Mouse (Mus musculus) CD4-positive, CD25-positive, alpha-beta regulatory T cell, adult 2 months (primary cell): ENCODE data around the gene Olfr286.

ENCODE experiments used
- DNase-seq: peaks from one replicate; pipeline ENCODE4 v3.0.0-alpha.2; 2012; ENCODE audit warnings: low read depth, low spot score

Gene Olfr286

DNA sequence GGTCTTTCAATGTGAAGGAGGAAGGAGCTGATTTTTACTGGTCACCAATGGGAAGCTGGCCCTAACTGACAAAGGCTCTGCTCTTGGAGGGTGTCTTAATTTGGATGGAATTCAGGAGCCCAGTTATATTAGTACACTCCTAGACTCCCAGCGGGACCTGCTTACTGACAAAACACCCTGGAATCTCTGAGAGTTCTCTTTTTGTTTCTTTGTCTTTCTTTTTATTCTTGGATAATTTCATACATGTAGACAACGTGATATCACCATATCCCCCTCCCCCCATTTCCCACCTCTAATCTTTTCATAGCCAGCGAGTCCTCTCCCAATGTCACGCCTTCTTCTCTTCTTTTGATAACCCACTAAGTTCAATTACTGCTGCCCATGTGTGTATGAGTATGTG, at the start of gene Olfr286:
Gene Olfr286, minus strand, starts transcription at position 101 of the 400 bp plus-strand sequence.
- DNase-seq = no peak

DNA sequence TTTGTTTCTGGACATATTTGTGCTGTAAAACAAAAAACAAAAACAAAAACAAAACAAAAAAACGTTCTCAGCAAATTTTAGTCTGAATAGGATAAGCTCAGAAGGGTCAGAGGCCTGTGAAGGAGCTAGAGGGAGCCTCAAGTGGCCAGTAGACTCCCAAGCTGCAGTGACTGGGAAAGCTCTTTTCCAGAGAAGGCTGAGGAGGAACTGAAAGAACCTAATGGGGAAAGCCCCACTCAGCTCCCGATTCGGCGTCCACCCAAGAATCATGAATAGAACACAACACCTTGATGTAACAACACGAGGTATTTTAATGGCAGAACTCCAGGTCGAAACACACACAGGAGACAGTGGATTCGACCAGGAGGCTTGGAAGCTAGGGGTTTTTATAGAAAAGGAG, 23.5 kb upstream of the Olfr286 start:
- DNase-seq = no peak

DNA sequence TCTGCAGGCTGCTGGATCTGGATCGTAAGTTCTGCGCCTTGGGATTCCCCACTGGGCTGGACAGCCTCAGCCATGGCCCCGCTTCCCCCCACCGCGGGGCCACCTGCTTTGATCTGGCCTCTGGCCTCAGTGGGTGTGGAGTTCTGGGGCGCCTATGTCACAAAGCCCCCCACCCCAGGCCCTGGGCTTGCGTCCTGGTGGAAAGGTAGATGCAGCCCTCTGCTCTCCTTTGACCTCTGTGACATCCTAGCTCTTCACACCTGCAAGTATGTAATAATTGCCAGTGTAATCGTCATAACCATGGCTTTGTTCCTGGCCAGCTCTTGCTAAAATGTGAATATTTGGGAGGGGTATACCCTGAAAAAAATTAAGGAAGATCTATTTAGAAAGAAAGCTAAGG, 22.9 kb upstream of the Olfr286 start, which contains the start of gene H1fnt:
Gene H1fnt, minus strand, starts transcription at position 101 of the 400 bp plus-strand sequence.
- no peak for DNase-seq

DNA sequence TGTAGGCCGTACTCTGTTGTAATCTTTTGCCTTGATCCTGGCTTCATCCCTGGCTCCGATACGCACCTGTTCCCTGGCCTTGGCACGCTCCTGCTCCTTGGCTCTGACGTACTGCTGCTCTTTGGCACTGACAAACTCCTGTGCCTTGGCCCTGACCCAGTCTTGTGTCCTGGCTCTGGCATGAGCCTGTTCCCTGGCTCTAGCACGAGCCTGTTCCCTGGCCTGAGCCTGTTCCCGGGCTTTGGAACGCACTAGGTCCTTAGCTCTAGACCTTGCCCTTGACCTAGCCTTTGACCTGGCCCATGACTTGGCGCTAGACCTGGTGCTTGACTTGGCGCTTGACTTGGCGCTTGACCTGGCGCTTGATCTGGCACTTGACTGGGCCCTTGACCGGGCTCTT, 22.0 kb upstream of the Olfr286 start:
- no peak for DNase-seq

DNA sequence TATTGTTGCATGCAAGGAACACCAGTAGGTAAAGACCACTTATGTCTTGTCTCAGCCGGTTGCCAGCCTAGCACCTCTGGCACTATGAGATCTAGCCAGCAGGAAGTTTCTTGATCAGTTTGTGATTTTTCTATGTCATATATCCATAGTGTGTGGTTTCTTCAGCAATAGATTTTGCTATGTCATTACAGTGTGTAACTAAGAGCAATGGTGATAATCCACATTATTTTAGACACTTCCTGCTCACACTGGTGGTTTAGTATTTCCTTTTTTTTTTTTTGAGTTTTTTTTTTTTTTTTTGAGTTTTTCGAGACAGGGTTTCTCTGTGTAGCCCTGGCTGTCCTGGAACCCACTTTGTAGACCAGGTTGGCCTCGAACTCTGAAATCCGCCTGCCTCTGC, 1.2 kb upstream of the Olfr286 start:
- no peak for DNase-seq

DNA sequence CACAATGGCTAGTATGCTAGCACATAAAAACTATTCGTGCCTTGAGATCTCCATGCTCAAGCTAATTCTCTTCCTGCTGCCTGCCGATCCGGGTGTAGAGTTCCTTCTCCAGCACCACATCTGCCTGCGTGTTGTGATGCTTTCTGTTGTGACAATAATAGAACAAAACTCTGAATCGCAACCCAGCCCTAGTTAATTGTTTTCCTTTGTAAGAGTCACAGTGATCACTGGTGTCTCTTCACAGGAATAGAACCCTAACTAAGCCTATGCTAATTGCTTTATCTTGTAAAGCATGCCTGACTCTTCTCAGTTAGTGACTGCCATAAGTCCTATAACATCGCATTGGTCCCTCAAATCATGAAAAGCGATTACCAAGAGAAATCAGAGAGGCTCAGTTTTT, 8.2 kb downstream of the Olfr286 start:
- DNase-seq = no peak

DNA sequence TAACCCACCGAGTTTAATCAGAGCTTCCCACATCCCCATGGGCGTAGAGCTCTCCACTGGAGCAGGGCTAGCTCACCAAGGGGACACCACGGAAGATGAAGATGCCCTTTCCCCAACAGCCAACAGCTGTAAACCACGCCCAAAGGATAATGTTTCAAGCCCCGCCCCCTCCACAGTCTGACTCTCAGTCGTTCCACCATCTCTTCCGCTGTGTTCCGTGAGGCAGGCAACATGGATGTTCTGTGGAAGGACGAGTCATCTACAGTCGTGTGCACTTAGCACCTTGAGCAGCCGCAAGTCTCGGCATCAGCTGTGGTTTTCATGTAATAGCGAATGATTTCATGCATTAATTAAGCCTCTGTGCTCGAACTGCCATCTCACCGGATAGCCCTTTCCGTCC, 8.6 kb downstream of the Olfr286 start:
- DNase-seq = peak; percentile 3

DNA sequence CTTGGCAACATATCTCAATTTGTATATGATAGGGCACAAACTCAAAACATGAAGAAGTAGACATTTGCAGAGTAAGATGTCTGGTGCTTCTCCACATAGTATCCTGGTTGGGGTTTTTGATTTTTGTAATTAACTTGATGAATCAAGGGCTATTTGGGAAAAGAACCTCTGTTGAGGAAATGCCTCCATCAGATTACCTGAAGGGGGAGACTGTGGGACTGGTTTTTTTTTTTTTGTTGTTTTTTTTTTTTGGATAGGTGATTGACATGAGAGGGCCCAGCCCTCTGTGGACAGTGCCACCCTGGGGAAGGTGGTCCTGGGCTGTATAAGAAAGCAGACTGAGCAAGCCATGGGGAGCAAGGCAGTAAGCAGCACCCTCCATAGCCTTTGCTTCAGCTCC, 11.9 kb downstream of the Olfr286 start:
- DNase-seq = no peak

DNA sequence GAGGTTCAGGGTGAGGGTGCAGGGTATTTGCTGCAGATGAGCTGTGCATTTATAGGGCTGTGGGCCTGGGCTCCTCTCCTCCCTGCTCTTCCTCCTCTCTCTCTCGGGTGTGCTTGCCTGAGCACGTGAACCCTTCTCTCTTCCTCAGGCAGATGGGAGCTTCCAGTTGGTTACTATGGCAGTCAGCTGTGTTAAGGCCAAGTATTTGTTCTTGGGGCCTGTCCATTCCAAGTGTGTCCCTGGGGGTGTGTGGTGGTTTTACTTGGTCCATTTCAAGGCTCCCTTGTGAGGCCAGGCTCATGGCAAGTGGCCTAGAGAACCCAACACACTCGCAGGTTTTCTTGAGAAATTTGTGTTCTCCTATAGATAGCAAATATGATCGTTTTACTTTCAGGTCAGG, 13.4 kb downstream of the Olfr286 start, which contains the start of the genes Gm44579 and Olfr287:
Gene Gm44579, minus strand, starts transcription at position 101 of the 400 bp plus-strand sequence.
Gene Olfr287, minus strand, starts transcription at position 180 of the 400 bp plus-strand sequence.
- no peak for DNase-seq

DNA sequence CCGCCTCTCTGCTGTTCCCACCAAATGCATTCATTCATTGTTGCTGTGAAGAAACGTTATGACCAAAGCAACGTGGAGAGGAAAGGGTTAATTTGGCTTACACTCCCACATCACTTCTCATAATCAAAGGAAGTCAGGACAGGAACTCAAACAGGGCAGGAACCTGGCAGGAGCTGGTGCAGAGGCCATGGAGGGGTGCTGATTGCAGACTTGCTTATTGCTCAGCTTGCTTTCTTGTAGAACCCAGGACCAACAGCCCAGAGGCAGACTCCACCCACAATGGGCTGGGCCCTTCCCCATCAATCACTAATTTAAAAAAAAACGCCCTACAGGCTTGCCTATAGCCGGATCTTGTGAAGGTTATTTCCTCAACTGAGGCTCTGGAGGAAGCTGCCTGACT, 20.1 kb downstream of the Olfr286 start:
- DNase-seq = no peak

DNA sequence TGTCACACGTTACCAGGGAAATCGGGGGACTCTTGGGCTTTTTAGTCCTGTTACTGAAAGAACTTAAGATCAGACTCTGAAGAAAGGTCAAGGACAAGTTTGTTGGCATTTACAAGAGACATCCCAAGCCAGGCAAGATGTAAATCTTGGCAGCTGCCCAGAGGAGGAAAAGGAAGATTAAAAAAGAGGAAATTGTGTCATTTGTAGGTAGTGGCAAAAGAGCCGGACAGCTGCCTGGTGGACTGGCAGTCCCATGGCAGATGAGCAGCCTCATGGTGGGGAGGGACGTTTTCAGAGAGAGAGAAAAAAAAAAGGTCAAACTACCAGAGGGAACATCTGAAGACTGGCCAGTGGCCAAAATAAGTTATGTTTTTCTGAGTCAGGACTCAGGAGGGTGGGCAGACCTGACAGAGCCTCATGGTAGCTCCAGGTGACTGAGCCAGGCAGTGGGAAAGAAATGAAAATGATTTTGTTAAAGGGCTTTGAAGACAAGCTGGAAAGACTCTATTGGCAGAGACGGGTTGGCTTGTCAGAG, 20.8 kb downstream of the Olfr286 start:
- no peak for DNase-seq

DNA sequence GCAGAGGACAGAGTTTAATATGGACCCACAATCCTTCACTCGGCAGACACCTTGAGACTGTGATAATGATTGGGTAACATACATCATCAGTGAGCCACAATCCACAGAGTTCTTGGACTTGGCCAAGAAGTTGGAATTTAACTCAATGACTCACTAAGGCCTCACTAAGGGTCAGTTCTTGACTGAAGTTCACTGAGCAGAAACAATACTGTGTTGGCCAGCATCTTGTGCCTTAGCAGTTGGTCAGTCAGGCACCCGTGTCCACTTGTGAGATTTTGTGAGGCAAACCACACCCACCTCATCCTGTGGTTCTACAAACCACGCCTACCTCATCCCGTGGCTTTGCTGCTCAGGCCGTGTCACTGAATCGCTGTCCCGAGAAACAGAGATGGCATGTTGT, 24.6 kb downstream of the Olfr286 start:
- no peak for DNase-seq

DNA sequence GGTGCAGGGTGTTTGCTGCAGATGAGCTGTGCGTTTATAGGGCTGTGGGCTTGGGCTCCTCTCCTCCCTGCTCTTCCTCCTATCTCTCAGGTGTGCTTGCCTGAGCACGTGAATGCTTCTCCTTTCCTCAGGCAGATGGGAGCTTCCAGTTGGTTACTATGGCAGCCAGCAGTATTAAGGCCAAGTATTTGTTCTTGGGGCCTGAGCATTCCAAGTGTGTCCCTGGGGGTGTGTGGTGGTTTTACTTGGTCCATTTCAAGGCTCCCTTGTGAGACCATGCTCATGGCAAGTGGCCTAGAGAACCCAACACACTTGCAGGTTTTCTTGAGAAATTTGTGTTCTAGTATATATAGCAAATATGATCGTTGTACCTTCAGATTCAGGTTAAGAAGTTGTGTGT, 38.8 kb downstream of the Olfr286 start, which contains the start of gene Olfr288:
Gene Olfr288, minus strand, starts transcription at position 101 of the 400 bp plus-strand sequence.
- no peak for DNase-seq

DNA sequence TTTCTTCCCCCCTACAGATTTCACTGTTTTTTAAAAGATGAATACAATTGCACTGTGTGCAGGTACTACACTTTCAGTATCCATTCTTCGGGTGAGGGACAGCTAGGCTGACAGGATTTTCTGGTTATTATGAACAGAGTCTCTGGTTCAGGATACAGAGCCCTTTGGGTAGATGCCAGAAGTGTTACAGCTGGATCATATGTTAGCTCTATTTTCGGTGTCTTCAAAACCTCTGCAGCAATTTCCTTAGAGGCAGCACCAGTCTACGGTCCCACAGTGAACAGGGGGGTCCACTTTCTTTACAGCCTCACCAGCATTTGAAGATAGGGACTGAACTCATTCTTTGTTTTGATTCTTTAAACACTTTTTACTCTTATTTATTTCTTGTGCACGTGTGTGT, 49.8 kb downstream of the Olfr286 start:
- DNase-seq = no peak

DNA sequence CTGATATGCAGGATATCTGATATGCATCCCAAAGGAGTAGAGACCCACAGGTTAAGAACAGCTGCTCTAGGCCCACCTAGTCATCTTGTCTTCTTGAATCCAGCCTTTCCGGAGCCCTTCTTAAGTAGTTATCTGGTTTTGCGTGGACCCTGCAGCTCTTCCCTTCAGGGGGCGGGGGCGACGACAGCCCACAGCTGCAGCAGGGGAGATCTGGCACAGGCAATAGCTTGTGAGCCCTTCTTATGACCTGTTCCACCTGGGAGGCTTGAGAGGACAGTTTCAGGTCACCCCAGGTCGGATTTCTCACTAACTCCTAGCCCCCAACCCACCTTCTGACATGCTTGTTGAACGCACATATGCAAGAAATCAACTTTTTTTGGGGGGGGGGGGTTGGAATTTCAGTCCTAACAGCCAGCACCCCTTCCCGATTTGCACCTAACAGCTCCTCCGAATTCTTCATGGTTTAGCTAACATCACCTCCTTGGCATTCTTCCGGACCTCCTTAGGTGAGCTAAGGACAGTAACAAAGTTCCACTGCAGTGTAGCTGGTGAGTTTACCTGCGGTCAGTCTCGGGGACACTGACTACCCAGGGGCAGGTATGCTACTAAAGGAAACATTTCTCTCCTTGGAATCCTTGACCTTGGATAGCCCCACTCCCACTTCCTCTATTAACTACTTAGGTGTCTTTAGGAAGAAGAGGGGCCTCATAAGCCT, 52.2 kb downstream of the Olfr286 start:
- no peak for DNase-seq

DNA sequence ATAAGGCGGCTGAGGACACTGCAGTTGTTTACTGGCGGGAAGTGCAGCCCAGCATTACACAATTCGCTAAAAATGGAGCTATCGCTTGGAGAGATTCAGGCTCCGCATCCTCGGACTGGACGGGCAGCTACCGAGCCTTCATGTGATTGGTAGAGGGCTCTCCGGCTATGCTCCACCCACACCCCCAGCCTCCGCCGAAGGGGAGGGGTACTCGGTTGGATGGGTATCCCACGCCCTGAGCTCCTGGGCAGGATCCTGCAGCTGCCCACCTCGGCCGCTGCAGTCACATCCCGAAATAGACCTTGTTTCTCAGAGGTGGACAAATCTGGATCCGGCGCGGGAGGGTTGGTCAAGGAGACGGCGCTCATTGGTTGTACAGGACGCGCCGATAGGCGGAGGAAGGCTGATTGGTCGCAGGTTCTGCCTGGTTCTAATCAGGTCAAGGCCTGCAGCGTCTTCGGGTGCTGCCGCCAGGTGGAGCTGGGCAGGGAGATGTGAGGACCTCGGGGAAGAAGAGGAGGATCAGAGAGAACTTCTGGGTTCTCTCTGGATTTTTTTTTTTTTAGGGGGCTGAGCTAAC, 53.0 kb downstream of the Olfr286 start:
- peak; percentile 87 for DNase-seq

DNA sequence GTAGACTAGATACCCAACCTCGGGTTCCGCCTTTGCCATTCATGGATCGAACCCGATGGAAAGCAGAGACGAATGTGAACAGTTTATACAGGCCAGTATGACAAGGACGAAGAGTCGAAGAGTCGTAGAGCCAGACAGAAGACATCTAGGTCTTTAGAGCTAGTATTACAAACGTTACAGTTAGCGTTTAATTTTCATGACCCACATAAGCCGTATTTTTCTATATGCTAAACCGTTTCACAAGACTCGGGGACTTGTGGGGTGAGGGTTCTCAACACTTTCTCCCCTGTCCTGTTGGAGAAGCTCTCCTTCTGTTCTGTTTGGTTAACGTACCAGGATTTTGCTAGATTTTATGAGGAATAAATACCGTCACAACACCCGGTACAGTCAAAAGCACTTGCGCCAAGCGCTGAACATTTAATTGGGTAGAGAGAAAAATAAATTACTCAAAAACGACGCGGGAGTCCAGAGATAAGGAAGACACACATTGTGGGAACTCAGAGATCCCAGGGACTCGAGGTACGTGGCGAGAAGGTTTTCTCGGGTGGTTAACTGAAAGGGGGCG, 53.6 kb downstream of the Olfr286 start:
- no peak for DNase-seq

DNA sequence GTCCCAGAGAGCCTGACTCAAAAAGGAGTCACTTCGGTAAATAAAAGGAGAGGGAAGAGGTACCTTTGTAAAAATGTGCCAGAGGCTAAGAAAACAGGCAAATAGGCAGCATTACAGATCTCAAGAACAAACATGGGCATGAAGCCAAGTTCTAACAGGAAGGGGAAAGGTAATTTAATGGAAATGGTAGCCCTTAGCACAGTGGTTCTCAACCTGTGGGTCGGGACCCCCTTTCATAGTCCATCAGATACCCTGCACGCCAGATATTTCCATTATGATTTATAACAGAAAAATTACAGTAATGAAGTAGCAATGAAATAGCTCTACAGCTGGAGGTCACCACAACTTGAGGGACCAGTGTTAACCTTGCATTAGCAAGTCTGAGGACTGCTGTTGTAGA, 56.9 kb downstream of the Olfr286 start:
- no peak for DNase-seq
